Mouse (Mus musculus) CD4-positive naive resting alpha-beta T cell, adult 76 days (primary cell): ENCODE measurements around the gene Lce1m. TPM values are rescaled to one million over a fixed set of nuclear protein-coding genes. Genes with fewer than 3 reads are reported as not detected.

Experiments
- total RNA-seq: library from RNA; stranded (reverse); gene quantifications from one replicate; pipeline ENCODE4 v1.2.4, GENCODE M21; 2023

The Lce1m gene
- not detected for total RNA-seq

GRCm38 (mm10) chr3:93018960-93019359 lies at the start of gene Lce1m:
TSS of gene Lce1m (minus strand) at chr3:93019060.

DNA sequence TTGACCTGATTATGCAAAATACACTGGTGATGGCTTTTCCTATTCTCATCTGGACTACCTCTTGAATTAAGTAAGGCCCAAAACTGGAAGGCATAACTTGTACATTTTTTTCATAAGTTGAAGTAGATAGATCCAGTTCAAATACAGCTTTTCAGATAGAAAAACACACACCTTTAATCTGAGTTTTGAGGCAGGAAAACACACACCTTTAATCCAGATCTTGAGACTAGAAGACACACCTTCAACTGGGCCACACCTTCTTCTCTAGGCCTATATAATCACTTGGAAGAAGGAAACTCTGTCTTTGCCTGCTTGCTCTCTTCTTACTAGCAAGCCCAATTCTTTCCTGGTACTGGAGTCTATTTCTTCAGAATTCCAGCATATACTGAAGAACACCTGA lies 49.7 kb upstream of the Lce1m start, which contains the start of gene Gm4858:
Gm4858 (plus strand) TSS at position 301 of the 400 bp plus-strand sequence.

GRCm38 (mm10) chr3:93015460-93016104 lies 3.3 kb downstream of the Lce1m start, which contains the start of gene Crct1:
TSS of gene Crct1 (minus strand) at chr3:93015687.

DNA sequence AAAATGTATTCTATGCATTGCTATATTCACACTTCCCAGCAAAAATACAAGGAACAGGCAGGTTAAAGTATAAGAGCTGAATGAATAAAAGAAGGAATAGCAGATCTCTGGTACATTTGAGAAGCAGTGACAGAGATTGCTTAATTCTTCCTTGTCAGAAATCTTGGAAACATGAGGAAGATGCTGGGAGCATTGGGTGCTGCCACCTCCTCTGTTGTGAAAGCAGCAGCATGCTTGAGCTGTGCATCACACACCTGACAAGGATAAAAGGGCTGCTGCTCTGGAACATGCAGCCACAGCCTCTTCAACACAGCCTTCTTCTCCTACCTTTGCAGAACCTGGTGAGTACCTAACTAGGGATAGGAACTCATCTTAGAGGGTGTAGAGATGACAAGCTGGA lies 26.9 kb downstream of the Lce1m start, which contains the start of gene Lce3f:
Lce3f (plus strand) TSS at position 301 of the 400 bp plus-strand sequence.

Other genes with a start within 250 kb of the Lce1m start
- gene Lce1i, start 240.2 kb downstream of the Lce1m start, total RNA-seq, result not detected
- gene Lce1j, start 228.5 kb downstream of the Lce1m start, total RNA-seq, result not detected
- gene Lce1k, start 211.2 kb downstream of the Lce1m start, total RNA-seq, result not detected
- not detected for gene Kprp, start 191.8 kb downstream of the Lce1m start, total RNA-seq
- gene Lce1l, start 167.8 kb downstream of the Lce1m start, total RNA-seq, result not detected
- not detected for gene 2310050C09Rik, start 148.8 kb downstream of the Lce1m start, total RNA-seq
- not detected for gene Lce3a, start 92.8 kb downstream of the Lce1m start, total RNA-seq
- gene Lce3b, start 86.1 kb downstream of the Lce1m start, total RNA-seq, result not detected
- not detected for gene Lce3c, start 74.6 kb downstream of the Lce1m start, total RNA-seq
- not detected for gene Lce3d, start 61.7 kb downstream of the Lce1m start, total RNA-seq
- gene Lce3e, start 52.0 kb downstream of the Lce1m start, total RNA-seq, result not detected
- not detected for gene Lce3f, start 26.8 kb downstream of the Lce1m start, total RNA-seq
- not detected for gene Crct1, start 3.4 kb downstream of the Lce1m start, total RNA-seq
- not detected for gene Gm4858, start 49.8 kb upstream of the Lce1m start, total RNA-seq
- not detected for gene Crnn, start 125.7 kb upstream of the Lce1m start, total RNA-seq
- not detected for gene Flg2, start 178.2 kb upstream of the Lce1m start, total RNA-seq